Mouse (Mus musculus): ENCODE measurements around the gene Fam102b. TPM values are rescaled to one million over a fixed set of nuclear protein-coding genes. Genes with fewer than 3 reads are reported as not detected.
A peak's percentile ranks its signal among the peaks of the same experiment; 100 is the strongest.

Gene Fam102b
- polyA plus RNA-seq, 1 experiment, result 3.0 TPM

DNA sequence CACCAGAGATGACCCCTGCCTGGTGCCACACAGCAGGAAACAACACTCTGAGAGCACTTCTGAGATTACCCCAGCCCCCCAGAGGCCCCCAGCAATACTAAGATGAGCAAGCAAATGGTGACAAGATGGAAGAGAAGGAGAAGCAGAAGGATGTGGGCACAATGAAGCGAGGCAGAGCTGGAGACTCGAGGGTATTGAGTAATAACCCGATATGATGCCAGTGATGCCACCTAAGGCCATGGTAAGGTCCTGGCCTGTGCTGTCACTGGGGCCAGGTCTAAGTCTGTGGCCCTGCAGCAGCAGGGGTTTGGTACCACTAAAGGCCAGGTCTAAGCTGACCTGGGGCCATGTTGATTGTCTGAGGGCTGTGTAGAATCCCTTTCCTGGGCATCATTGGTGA, 19.0 kb upstream of the Fam102b start:
- H3K4me3 ChIP-seq (ENCODE audit: low read depth, low read length), result no peak overlapping the region
- H3K27ac ChIP-seq (ENCODE audit: insufficient read depth, low read depth, low read length), result no peak overlapping the region
- TF ChIP-seq CTCF (IDR thresholded peaks at IDR 0.05; ENCODE audit: extremely low read depth, insufficient read length, insufficient replicate concordance, low read depth, low read length) (no peak), POLR2A (IDR thresholded peaks at IDR 0.05; ENCODE audit: low read depth, low read length) (no peak)
- no peaks in the 10 kb centered on the region for H3K27me3 ChIP-seq (ENCODE audit: control insufficient read depth, insufficient read depth, low read length)
- H3K36me3 ChIP-seq (ENCODE audit: control insufficient read depth, insufficient read depth, low read length), result no peaks in the 10 kb centered on the region
- no peaks in the 10 kb centered on the region for H3K4me1 ChIP-seq (ENCODE audit: control insufficient read depth, insufficient read depth, insufficient read length, low read length)
- WGBS, result 91% methylated on average over 3 of the region's 3 CpGs

DNA sequence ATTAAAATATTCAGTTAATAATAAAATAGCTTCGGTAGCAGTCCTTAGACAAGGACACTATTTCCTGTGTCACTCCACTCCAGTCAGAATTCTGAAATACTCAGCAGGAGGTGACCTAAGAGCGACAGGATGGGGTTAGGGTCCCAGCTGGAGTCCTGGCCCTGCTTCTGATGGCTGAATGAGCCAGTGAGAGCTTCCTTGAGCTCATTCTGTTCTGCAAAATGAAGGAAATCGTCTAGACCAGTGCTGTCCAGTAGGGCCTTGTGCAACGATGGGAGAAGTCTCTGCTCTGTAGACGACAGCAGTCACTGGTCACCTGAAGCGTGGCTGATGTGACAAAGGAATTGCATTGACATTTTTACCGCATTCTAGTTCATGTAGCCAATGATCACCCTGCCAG, 16.0 kb upstream of the Fam102b start:
- Histone ChIP-seq H3K27me3 (ENCODE audit: control insufficient read depth, insufficient read depth, low read length) (no peaks in the 10 kb centered on the region), H3K4me3 (ENCODE audit: low read depth, low read length) (no peak overlapping the region), H3K4me1 (ENCODE audit: control insufficient read depth, insufficient read depth, insufficient read length, low read length) (no peaks in the 10 kb centered on the region), H3K36me3 (ENCODE audit: control insufficient read depth, insufficient read depth, low read length) (no peaks in the 10 kb centered on the region), H3K27ac (ENCODE audit: insufficient read depth, low read depth, low read length) (no peak overlapping the region)
- TF ChIP-seq POLR2A (IDR thresholded peaks at IDR 0.05; ENCODE audit: low read depth, low read length) (no peak), CTCF (IDR thresholded peaks at IDR 0.05; ENCODE audit: extremely low read depth, insufficient read length, insufficient replicate concordance, low read depth, low read length) (no peak)
- WGBS, result 79% methylated on average over 7 of the region's 7 CpGs

DNA sequence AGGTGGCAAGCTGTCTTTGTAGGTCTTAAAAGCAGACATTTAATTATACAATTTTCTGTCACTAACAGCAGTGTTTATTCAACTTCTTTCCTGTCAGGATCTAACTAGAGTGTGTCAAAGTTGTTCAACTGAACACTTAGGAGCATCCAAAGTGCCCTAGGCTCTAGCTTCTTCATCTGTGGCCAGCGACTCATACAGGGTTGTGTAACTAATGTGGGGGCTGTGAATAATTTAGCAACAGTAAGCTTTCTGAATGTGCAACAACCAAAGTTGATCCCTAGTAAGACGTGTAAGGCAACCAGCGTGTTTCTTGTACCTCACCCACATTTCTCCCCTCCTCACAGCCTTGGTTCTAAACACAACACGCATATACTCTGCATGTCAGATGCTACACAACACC, 13.5 kb upstream of the Fam102b start:
- H3K36me3 ChIP-seq (ENCODE audit: control insufficient read depth, insufficient read depth, low read length), result no peaks in the 10 kb centered on the region
- H3K4me3 ChIP-seq (ENCODE audit: low read depth, low read length), result no peak overlapping the region
- no peaks in the 10 kb centered on the region for H3K4me1 ChIP-seq (ENCODE audit: control insufficient read depth, insufficient read depth, insufficient read length, low read length)
- WGBS, result 84% methylated on average over 4 of the region's 4 CpGs
- TF ChIP-seq CTCF (IDR thresholded peaks at IDR 0.05; ENCODE audit: extremely low read depth, insufficient read length, insufficient replicate concordance, low read depth, low read length), result no peak
- TF ChIP-seq POLR2A (IDR thresholded peaks at IDR 0.05; ENCODE audit: low read depth, low read length), result no peak
- no peaks in the 10 kb centered on the region for H3K27me3 ChIP-seq (ENCODE audit: control insufficient read depth, insufficient read depth, low read length)
- H3K27ac ChIP-seq (ENCODE audit: insufficient read depth, low read depth, low read length), result no peak overlapping the region

DNA sequence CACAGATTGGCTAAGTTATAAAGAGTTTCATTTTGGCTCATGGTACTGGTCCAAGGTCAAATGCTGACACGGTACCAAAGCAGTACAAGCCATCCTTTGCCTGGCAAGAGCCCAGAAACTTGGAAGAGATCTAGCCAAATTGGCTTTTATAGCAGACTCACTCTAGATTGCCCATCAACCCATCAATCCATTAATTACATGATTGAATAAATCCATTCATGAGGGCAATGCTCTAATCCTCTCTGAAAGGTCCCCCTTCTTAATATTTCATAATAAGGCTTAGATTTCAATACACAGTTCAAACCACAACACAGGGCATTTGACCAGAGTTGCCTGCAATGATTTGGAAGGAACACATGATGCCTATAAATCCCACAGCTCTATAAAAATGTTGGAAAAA, 7.0 kb upstream of the Fam102b start:
- TF ChIP-seq CTCF (IDR thresholded peaks at IDR 0.05; ENCODE audit: extremely low read depth, insufficient read length, insufficient replicate concordance, low read depth, low read length), result no peak
- no peak for TF ChIP-seq POLR2A (IDR thresholded peaks at IDR 0.05; ENCODE audit: low read depth, low read length)
- no peak overlapping the region for H3K27ac ChIP-seq (ENCODE audit: insufficient read depth, low read depth, low read length)
- no peak overlapping the region for H3K4me3 ChIP-seq (ENCODE audit: low read depth, low read length)
- H3K4me1 ChIP-seq (ENCODE audit: control insufficient read depth, insufficient read depth, insufficient read length, low read length), result peaks cover 11% of the 10 kb centered on the region; the same call in 1 of the 2 replicates
- H3K36me3 ChIP-seq (ENCODE audit: control insufficient read depth, insufficient read depth, low read length), result no peaks in the 10 kb centered on the region
- 28% methylated on average over 1 of the region's 1 CpGs for WGBS
- H3K27me3 ChIP-seq (ENCODE audit: control insufficient read depth, insufficient read depth, low read length), result no peaks in the 10 kb centered on the region

DNA sequence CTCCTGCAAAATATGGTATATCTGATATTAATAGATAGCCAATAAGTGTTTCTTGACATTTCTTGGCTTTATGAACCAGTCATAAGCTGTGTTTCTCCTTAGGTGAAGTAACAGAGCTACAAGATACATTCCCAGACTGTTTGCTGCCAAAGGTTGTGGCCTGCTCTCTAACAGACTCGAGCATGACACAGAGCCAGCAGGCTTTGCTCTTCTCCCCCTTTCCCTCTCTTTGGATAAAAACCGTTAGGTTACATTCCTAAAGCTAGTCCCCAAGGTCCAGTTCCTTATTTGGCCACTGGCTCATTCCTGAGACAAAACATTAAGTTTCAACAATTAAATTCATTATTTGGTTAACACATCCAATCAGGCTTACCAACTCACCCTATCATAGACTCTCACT, 4.9 kb upstream of the Fam102b start:
- no peak overlapping the region for H3K4me3 ChIP-seq (ENCODE audit: low read depth, low read length)
- WGBS, result 77% methylated on average over 2 of the region's 2 CpGs
- no peaks in the 10 kb centered on the region for H3K36me3 ChIP-seq (ENCODE audit: control insufficient read depth, insufficient read depth, low read length)
- H3K27me3 ChIP-seq (ENCODE audit: control insufficient read depth, insufficient read depth, low read length), result no peaks in the 10 kb centered on the region
- no peak overlapping the region for H3K27ac ChIP-seq (ENCODE audit: insufficient read depth, low read depth, low read length)
- peaks cover 11% of the 10 kb centered on the region; the same call in 1 of the 2 replicates for H3K4me1 ChIP-seq (ENCODE audit: control insufficient read depth, insufficient read depth, insufficient read length, low read length)
- no peak for TF ChIP-seq POLR2A (IDR thresholded peaks at IDR 0.05; ENCODE audit: low read depth, low read length)
- TF ChIP-seq CTCF (IDR thresholded peaks at IDR 0.05; ENCODE audit: extremely low read depth, insufficient read length, insufficient replicate concordance, low read depth, low read length), result no peak

DNA sequence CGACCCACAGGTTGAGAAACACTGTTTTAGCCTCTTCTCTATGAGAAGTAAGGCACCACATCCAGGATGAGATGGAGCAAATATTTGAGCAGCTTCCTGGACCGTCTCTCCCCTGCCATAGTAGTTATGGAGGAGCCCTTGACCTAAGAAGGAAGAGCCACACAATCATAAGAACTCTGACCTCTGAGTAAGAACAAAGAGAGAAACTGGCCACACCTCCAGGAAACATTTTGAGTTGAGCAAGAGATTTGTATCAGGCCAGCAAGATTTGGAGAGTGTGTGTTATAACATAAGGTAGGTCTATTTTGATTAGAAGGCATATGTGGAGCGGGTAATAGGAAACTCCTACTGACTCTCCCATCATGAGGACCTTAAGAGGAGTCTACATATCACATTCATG, 4.2 kb upstream of the Fam102b start:
- H3K27ac ChIP-seq (ENCODE audit: insufficient read depth, low read depth, low read length), result peak overlapping the region; percentile 97
- H3K27me3 ChIP-seq (ENCODE audit: control insufficient read depth, insufficient read depth, low read length), result no peaks in the 10 kb centered on the region
- H3K4me3 ChIP-seq (ENCODE audit: low read depth, low read length), result no peak overlapping the region
- H3K36me3 ChIP-seq (ENCODE audit: control insufficient read depth, insufficient read depth, low read length), result no peaks in the 10 kb centered on the region
- 40% methylated on average over 3 of the region's 3 CpGs for WGBS
- no peak for TF ChIP-seq CTCF (IDR thresholded peaks at IDR 0.05; ENCODE audit: extremely low read depth, insufficient read length, insufficient replicate concordance, low read depth, low read length)
- H3K4me1 ChIP-seq (ENCODE audit: control insufficient read depth, insufficient read depth, insufficient read length, low read length), result peaks cover 11% of the 10 kb centered on the region; the same call in 1 of the 2 replicates

DNA sequence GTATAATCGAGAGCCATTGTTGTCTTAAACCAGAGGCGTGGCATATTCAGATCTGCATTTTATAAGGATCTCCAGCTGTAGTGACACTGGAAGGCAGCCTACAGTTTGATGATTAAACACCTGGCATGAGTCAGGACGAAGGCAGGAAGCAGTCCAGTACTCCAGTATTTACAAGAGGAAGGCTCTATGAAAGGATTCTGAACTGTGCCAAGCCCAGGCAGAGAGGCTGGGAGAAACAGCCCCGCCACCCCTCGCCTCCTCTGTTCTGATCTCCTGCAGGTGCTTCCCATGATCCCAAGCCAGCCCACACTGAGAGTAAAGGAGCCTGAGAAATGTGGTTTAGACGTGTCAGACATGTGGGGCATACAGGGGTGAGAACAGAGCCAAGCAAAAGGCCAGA, 3.4 kb upstream of the Fam102b start:
- TF ChIP-seq CTCF (IDR thresholded peaks at IDR 0.05; ENCODE audit: extremely low read depth, insufficient read length, insufficient replicate concordance, low read depth, low read length) (no peak), POLR2A (IDR thresholded peaks at IDR 0.05; ENCODE audit: low read depth, low read length) (peak; percentile 34; the same call in 1 of the 2 replicates)
- Histone ChIP-seq H3K36me3 (ENCODE audit: control insufficient read depth, insufficient read depth, low read length) (no peaks in the 10 kb centered on the region), H3K27me3 (ENCODE audit: control insufficient read depth, insufficient read depth, low read length) (no peaks in the 10 kb centered on the region; the same call in 1 of the 2 replicates), H3K27ac (ENCODE audit: insufficient read depth, low read depth, low read length) (peak overlapping the region; percentile 97), H3K4me1 (ENCODE audit: control insufficient read depth, insufficient read depth, insufficient read length, low read length) (peaks cover 11% of the 10 kb centered on the region; the same call in 1 of the 2 replicates), H3K4me3 (ENCODE audit: low read depth, low read length) (no peak overlapping the region)
- 15% methylated on average over 6 of the region's 6 CpGs for WGBS

All from small intestine, adult 2 months (tissue).